Mouse (Mus musculus) lung, postnatal 0 days (tissue): ENCODE results near the gene Cdh13. TPM values are rescaled to one million over a fixed set of nuclear protein-coding genes. Genes with fewer than 3 reads are reported as not detected.

ENCODE experiments used
- ATAC-seq: fragments of 200-750 bp; cut with Nextera tagmentation; 2 replicates; pipeline ENCODE4 v1.8.0; 2017; ENCODE audit warnings: moderate library complexity
- DNase-seq: peaks from one replicate; pipeline ENCODE4 v3.0.0-alpha.2; 2016; ENCODE audit warnings: low spot score
- H3K27ac ChIP-seq: fragments of 300-500 bp; sonication (generic); 2 replicates; pipeline ENCODE4 v1.5.1; 2014; ENCODE audit warnings: antibody characterized with exemption, mild to moderate bottlenecking, low read length, mixed read lengths
- H3K27me3 ChIP-seq: fragments of 300-500 bp; sonication (generic); replicated peaks from 2 replicates; pipeline ENCODE4 v1.6.1; 2014; ENCODE audit warnings: low read length, mixed read lengths; ENCODE audit not compliant: insufficient read depth
- H3K36me3 ChIP-seq: fragments of 300-500 bp; sonication (generic); 2 replicates; pipeline ENCODE4 v1.6.1; 2014; ENCODE audit warnings: low read length, mixed read lengths; ENCODE audit not compliant: insufficient read depth
- H3K4me1 ChIP-seq: fragments of 300-500 bp; sonication (generic); 2 replicates; pipeline ENCODE4 v1.6.1; 2014; ENCODE audit warnings: antibody characterized with exemption, low read depth, low read length, mixed read lengths; ENCODE audit not compliant: insufficient read depth
- H3K4me2 ChIP-seq: fragments of 300-500 bp; sonication (generic); replicated peaks from 2 replicates; pipeline ENCODE4 v1.6.1; 2014; ENCODE audit warnings: low read depth, mild to moderate bottlenecking, low read length, moderate library complexity, mixed read lengths
- H3K4me3 ChIP-seq: fragments of 300-500 bp; sonication (generic); 2 replicates; pipeline ENCODE4 v1.5.1; 2014; ENCODE audit warnings: low read depth, low read length
- H3K9ac ChIP-seq: fragments of 300-500 bp; sonication (generic); replicated peaks from 2 replicates; pipeline ENCODE4 v1.6.1; 2014; ENCODE audit warnings: low read depth, mild to moderate bottlenecking
- H3K9me3 ChIP-seq: fragments of 300-500 bp; sonication (generic); 2 replicates; pipeline ENCODE4 v1.6.1; 2016; ENCODE audit warnings: low read length, mixed read lengths
- CTCF ChIP-seq: IDR thresholded peaks from 2 replicates; pipeline ENCODE4 v1.5.1; 2016; ENCODE audit warnings: antibody characterized with exemption, mild to moderate bottlenecking
- EP300 ChIP-seq: IDR thresholded peaks from 2 replicates; pipeline ENCODE4 v1.6.1; 2016; ENCODE audit warnings: antibody characterized with exemption, mild to moderate bottlenecking, control low read depth
- WGBS: fragments of 180-500 bp; shearing (Covaris S2); extraction: QIAGEN DNeasy Blood & Tissue Kit; methylation state at CpG from one replicate; pipeline ENCODE4 v1.1.7; 2014; 5-methylcytosine and 5-hydroxymethylcytosine counted together
- polyA plus RNA-seq: library from polyadenylated mRNA; unstranded; fragments of >200 nt; fragmentation: Nextera tagmentation; extraction: Ambion mirVana; gene quantifications from 2 replicates; pipeline ENCODE4 v1.2.1, GENCODE M21; 2015

Gene Cdh13
- polyA plus RNA-seq, 1 experiment from 2014 or later: 8.6 TPM

GRCm38 (mm10) chr8:118285596-118286281 lies 2.2 kb downstream of the Cdh13 start:
- no peak for ATAC-seq
- peaks cover 22% of the 10 kb centered on the region; the same call in 1 of the 2 replicates for H3K27me3 ChIP-seq
- H3K4me2 ChIP-seq: no peak overlapping the region

DNA sequence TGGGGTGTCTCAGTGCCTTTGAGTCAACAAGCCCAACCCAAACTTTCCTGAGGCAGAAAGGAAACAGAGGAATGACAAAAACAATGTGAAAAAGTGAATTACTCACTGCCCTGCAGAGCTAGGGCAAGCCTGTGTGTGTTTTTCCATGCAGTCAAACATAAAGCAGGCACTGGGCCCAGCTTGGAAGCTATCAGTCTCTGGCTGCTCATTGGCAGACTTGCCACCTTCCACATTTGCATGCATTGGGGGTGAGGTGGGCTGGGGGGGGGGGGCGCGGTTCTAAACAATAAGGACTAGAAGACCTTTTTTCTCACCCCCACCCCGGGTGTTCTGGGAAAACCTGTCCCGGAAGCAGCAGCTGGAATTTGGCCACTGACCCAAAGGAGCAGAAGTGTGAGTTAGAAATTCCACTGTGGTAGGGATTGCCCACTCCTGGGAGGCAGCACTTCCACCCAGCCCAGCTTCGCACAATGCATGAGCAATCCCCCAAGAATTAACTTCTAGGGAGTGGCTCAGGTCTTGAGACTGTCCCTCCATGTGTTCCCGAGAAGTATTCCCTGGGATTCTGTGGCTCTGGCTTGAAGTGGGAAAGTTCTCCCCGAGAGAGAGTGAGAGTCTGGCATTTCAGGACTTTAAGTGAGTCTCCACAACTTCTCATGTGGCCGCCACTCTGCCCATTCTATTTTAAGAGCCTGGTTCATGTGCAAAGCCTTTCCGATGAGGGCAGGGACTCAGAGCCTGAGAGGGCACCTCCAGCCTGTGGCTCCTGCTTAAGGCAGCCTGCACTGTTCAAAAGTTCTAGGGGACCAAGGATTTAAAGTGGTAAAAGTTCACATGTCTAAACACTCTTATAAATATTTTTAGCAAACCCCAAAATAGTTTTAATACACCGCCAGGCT lies 3.0 kb downstream of the Cdh13 start:
- H3K4me1 ChIP-seq: 0 out of 2 replicates have a peak, but pooled peaks cover 3% of the 10 kb centered on the region
- TF ChIP-seq EP300: peak; percentile 94
- TF ChIP-seq CTCF: no peak
- H3K9ac ChIP-seq: no peak overlapping the region
- H3K4me3 ChIP-seq: no peak overlapping the region
- no peaks in the 10 kb centered on the region for H3K9me3 ChIP-seq
- WGBS: 25% methylated on average over 10 of the region's 10 CpGs
- ATAC-seq (peak; percentile 94), DNase-seq (peak; percentile 83)
- peak overlapping the region; percentile 66 for H3K27ac ChIP-seq
- H3K27me3 ChIP-seq: peaks cover 22% of the 10 kb centered on the region; the same call in 1 of the 2 replicates
- no peak overlapping the region for H3K4me2 ChIP-seq
- no peaks in the 10 kb centered on the region for H3K36me3 ChIP-seq

More at GRCm38 (mm10) chr8:118285596-118286281, 2.2 kb downstream of the Cdh13 start:
- H3K9ac ChIP-seq: no peak overlapping the region
- WGBS: 37% methylated on average over 10 of the region's 10 CpGs
- DNase-seq: no peak
- H3K27ac ChIP-seq: peak overlapping the region; percentile 66
- no peak overlapping the region for H3K4me3 ChIP-seq
- no peak for TF ChIP-seq CTCF
- no peak for TF ChIP-seq EP300
- no peaks in the 10 kb centered on the region for H3K36me3 ChIP-seq
- H3K9me3 ChIP-seq: no peaks in the 10 kb centered on the region
- 0 out of 2 replicates have a peak, but pooled peaks cover 3% of the 10 kb centered on the region for H3K4me1 ChIP-seq

DNA sequence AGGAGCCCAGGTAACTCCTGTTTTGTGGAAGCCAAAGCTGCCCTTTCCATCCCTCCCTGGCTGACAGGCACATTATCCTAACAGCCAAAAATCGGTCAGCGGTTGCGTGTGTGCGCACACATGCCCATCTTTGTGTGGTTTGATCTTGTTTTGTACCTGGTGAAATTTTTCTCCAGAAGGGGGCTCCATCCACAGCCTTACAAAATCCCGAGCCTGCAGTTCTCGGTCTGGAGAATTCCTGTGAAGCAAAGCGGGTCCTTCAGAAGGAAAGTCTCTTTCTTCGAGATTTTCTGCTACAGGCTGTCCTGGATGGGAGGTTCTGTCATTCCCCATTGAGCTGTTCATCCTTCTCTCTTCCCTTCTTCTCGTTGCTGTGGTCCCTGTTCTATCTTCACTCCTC lies 4.0 kb downstream of the Cdh13 start:
- Histone ChIP-seq H3K9me3 (no peaks in the 10 kb centered on the region), H3K9ac (no peak overlapping the region), H3K4me3 (no peak overlapping the region), H3K4me1 (0 out of 2 replicates have a peak, but pooled peaks cover 3% of the 10 kb centered on the region), H3K36me3 (no peaks in the 10 kb centered on the region), H3K27me3 (peaks cover 21% of the 10 kb centered on the region; the same call in 1 of the 2 replicates), H3K27ac (peak overlapping the region; percentile 8; the same call in 1 of the 2 replicates), H3K4me2 (no peak overlapping the region)
- DNase-seq (peak; percentile 8), ATAC-seq (no peak)
- 42% methylated on average over 9 of the region's 9 CpGs for WGBS
- TF ChIP-seq CTCF: peak; percentile 57
- no peak for TF ChIP-seq EP300

GRCm38 (mm10) chr8:118288259-118288952 lies 4.9 kb downstream of the Cdh13 start:
- no peak overlapping the region for H3K9ac ChIP-seq
- DNase-seq: peak; percentile 28
- H3K27me3 ChIP-seq: peaks cover 15% of the 10 kb centered on the region; the same call in 1 of the 2 replicates
- H3K4me1 ChIP-seq: 0 out of 2 replicates have a peak, but pooled peaks cover 3% of the 10 kb centered on the region
- ATAC-seq: no peak
- WGBS: 57% methylated on average over 8 of the region's 8 CpGs
- no peaks in the 10 kb centered on the region for H3K36me3 ChIP-seq
- H3K4me2 ChIP-seq: no peak overlapping the region
- no peak overlapping the region for H3K4me3 ChIP-seq
- no peaks in the 10 kb centered on the region for H3K9me3 ChIP-seq
- H3K27ac ChIP-seq: no peak overlapping the region
- TF ChIP-seq EP300: no peak
- TF ChIP-seq CTCF: peak; percentile 49

- H3K27ac ChIP-seq: no peak overlapping the region
- no peak overlapping the region for H3K4me3 ChIP-seq
- H3K9ac ChIP-seq: no peak overlapping the region
- 0 out of 2 replicates have a peak, but pooled peaks cover 10% of the 10 kb centered on the region for H3K27me3 ChIP-seq
- H3K4me1 ChIP-seq: 0 out of 2 replicates have a peak, but pooled peaks cover 3% of the 10 kb centered on the region
- no peak for ATAC-seq
- no peaks in the 10 kb centered on the region for H3K9me3 ChIP-seq
- no peak overlapping the region for H3K4me2 ChIP-seq
- no peaks in the 10 kb centered on the region for H3K36me3 ChIP-seq
- DNase-seq: no peak
- WGBS: 73% methylated on average over 4 of the region's 4 CpGs
- TF ChIP-seq EP300 (no peak), CTCF (no peak)
These were observed 5.6 kb downstream of the Cdh13 start for GRCm38 (mm10) chr8:118289091-118289490.
